Mouse (Mus musculus) olfactory bulb, adult 2 months (tissue): Measurements from ENCODE around the gene March8.

Source experiments
- CTCF ChIP-seq: fragments of 200-500 bp; IDR thresholded peaks from 2 replicates; pipeline ENCODE4 v1.5.1; 2012; ENCODE audit warnings: low read depth, mild to moderate bottlenecking, low read length, moderate library complexity; ENCODE audit not compliant: insufficient read depth
- POLR2A ChIP-seq: fragments of 200-500 bp; IDR thresholded peaks from 2 replicates; pipeline ENCODE4 v1.6.1; 2012; ENCODE audit warnings: mild to moderate bottlenecking, low read depth, low read length, moderate library complexity; ENCODE audit not compliant: insufficient read depth

DNA sequence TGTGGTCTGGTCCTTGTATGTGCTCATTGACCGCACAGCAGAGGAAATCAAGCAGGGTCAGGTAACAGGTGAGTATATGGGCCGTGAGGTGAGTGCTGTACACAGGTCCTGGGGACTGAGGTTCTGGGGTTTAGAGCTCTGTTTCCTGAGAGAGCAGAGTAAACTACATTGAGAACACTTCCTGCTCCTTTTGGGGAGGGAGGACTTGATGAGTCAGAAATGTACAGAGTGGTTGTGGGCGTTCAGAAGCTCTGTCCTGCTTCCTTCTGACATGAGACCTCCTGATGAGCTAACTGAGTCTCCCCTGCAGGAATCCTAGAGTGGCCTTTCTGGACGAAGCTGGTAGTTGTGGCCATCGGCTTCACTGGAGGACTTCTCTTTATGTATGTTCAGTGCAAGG lies 67.9 kb downstream of the March8 start:
- TF ChIP-seq POLR2A (no peak), CTCF (no peak)
